Mouse (Mus musculus) MEL (cell line): ENCODE measurements around the gene Clock. TPM values are rescaled to one million over a fixed set of nuclear protein-coding genes. Genes with fewer than 3 reads are reported as not detected.

Experiments used
- DNase-seq: peaks from one replicate; pipeline ENCODE4 v3.0.0; 2011; ENCODE audit warnings: low read depth, low spot score
- H3K27ac ChIP-seq: 2 replicates; pipeline ENCODE4 v1.5.1; 2012; ENCODE audit warnings: low read depth, mild to moderate bottlenecking, control low read depth, low read length, moderate library complexity; ENCODE audit not compliant: control insufficient read depth
- H3K27me3 ChIP-seq, 2 experiments: fragments of 150-350 bp in 1 of 2; sonication (generic) in 1 of 2; 2 replicates each; pipeline ENCODE4 v1.6.1; 2012; ENCODE audit warnings: low read length in 2 of 2, mild to moderate bottlenecking in 2 of 2, improper control_type of control experiment in 1 of 2, moderate library complexity in 1 of 2; ENCODE audit not compliant: insufficient read depth in 2 of 2, control insufficient read depth in 1 of 2
- H3K36me3 ChIP-seq, 2 experiments: 2 replicates each; pipeline ENCODE4 v1.6.1; 2012 to 2014; ENCODE audit warnings: low read length in 2 of 2, improper control_type of control experiment in 1 of 2, inconsistent platforms in 1 of 2, mild to moderate bottlenecking in 1 of 2; ENCODE audit not compliant: insufficient read depth in 2 of 2, control insufficient read depth in 1 of 2
- H3K4me1 ChIP-seq, 2 experiments: fragments of 150-350 bp in 1 of 2; sonication (generic) in 1 of 2; 2 replicates each; pipeline ENCODE4 v1.6.1; 2012; ENCODE audit warnings: low read length in 2 of 2, improper control_type of control experiment in 1 of 2, mild to moderate bottlenecking in 1 of 2; ENCODE audit not compliant: insufficient read depth in 2 of 2, control insufficient read depth in 1 of 2
- H3K4me3 ChIP-seq, 2 experiments: fragments of 150-350 bp in 1 of 2; sonication (generic) in 1 of 2; 2 replicates each; pipeline ENCODE4 v1.5.1; 2012; ENCODE audit warnings: low read depth in 2 of 2, low read length in 2 of 2, mild to moderate bottlenecking in 2 of 2, moderate library complexity in 2 of 2, control low read depth in 1 of 2, improper control_type of control experiment in 1 of 2; ENCODE audit not compliant: control insufficient read depth in 1 of 2, insufficient read depth in 1 of 2
- H3K79me2 ChIP-seq: 2 replicates; pipeline ENCODE4 v1.6.1; 2012; ENCODE audit warnings: mild to moderate bottlenecking, low read length, moderate library complexity; ENCODE audit not compliant: control insufficient read depth, poor library complexity, insufficient read depth
- H3K9ac ChIP-seq: 2 replicates; pipeline ENCODE4 v1.6.1; 2012; ENCODE audit warnings: low read depth, mild to moderate bottlenecking, control low read depth, low read length, moderate library complexity; ENCODE audit not compliant: control insufficient read depth, poor library complexity, severe bottlenecking
- H3K9me3 ChIP-seq: fragments of 150-350 bp; sonication (generic); replicated peaks from 2 replicates; pipeline ENCODE4 v1.6.1; 2012; ENCODE audit warnings: mild to moderate bottlenecking, low read length, improper control_type of control experiment, moderate library complexity; ENCODE audit not compliant: insufficient read depth
- BHLHE40 ChIP-seq: IDR thresholded peaks from 2 replicates; pipeline ENCODE4 v1.6.1; 2012; ENCODE audit warnings: low read depth, mild to moderate bottlenecking, inconsistent platforms, low read length, improper control_type of control experiment, borderline replicate concordance
- CHD2 ChIP-seq: IDR thresholded peaks from 2 replicates; pipeline ENCODE4 v1.6.1; 2011; ENCODE audit warnings: low read length, improper control_type of control experiment
- E2F4 ChIP-seq: IDR thresholded peaks from 2 replicates; pipeline ENCODE4 v1.6.1; 2011; ENCODE audit warnings: low read depth, low read length, improper control_type of control experiment, borderline replicate concordance
- EP300 ChIP-seq, 2 experiments: IDR thresholded peaks; 2 replicates each; pipeline ENCODE4 v1.6.1; 2011; ENCODE audit warnings: improper control_type of control experiment in 2 of 2, low read length in 2 of 2, low read depth in 1 of 2, mild to moderate bottlenecking in 1 of 2
- ETS1 ChIP-seq: IDR thresholded peaks from 2 replicates; pipeline ENCODE4 v1.6.1; 2012; ENCODE audit warnings: low read depth, mild to moderate bottlenecking, inconsistent platforms, low read length, improper control_type of control experiment, moderate library complexity
- GABPA ChIP-seq: IDR thresholded peaks from 2 replicates; pipeline ENCODE4 v1.6.1; 2012; ENCODE audit warnings: low read depth, mild to moderate bottlenecking, inconsistent platforms, low read length, improper control_type of control experiment, moderate library complexity
- HCFC1 ChIP-seq: IDR thresholded peaks from 2 replicates; pipeline ENCODE4 v1.6.1; 2012; ENCODE audit warnings: low read depth, mild to moderate bottlenecking, inconsistent platforms, low read length, improper control_type of control experiment, moderate library complexity
- JUND ChIP-seq: IDR thresholded peaks from 2 replicates; pipeline ENCODE4 v1.6.1; 2011; ENCODE audit warnings: low read depth, mild to moderate bottlenecking, improper control_type of control experiment, low read length
- MAZ ChIP-seq: IDR thresholded peaks from 2 replicates; pipeline ENCODE4 v1.6.1; 2012; ENCODE audit warnings: low read depth, mild to moderate bottlenecking, inconsistent platforms, low read length, improper control_type of control experiment
- MXI1 ChIP-seq: IDR thresholded peaks from 2 replicates; pipeline ENCODE4 v1.6.1; 2011; ENCODE audit warnings: mild to moderate bottlenecking, low read depth, low read length, improper control_type of control experiment
- MYB ChIP-seq: IDR thresholded peaks from 2 replicates; pipeline ENCODE4 v1.6.1; 2011; ENCODE audit warnings: mild to moderate bottlenecking, low read depth, low read length, improper control_type of control experiment
- NRF1 ChIP-seq: IDR thresholded peaks from 2 replicates; pipeline ENCODE4 v1.6.1; 2014; ENCODE audit warnings: low read depth, mild to moderate bottlenecking, inconsistent platforms, low read length, improper control_type of control experiment, moderate library complexity; ENCODE audit not compliant: poor library complexity, insufficient read depth, severe bottlenecking
- POLR2A ChIP-seq, 2 experiments: IDR thresholded peaks; 2 replicates each; pipeline ENCODE4 v1.6.1; 2011 to 2012; ENCODE audit warnings: low read length in 2 of 2, mild to moderate bottlenecking in 2 of 2, control low read depth in 1 of 2, improper control_type of control experiment in 1 of 2, low read depth in 1 of 2, moderate library complexity in 1 of 2; ENCODE audit not compliant: control insufficient read depth in 1 of 2, insufficient read depth in 1 of 2, poor library complexity in 1 of 2
- POLR2AphosphoS2 ChIP-seq: IDR thresholded peaks from 2 replicates; pipeline ENCODE4 v1.6.1; 2011; ENCODE audit warnings: low read length, improper control_type of control experiment
- RAD21 ChIP-seq: IDR thresholded peaks from 2 replicates; pipeline ENCODE4 v1.6.1; 2011; ENCODE audit warnings: mild to moderate bottlenecking, low read depth, low read length, improper control_type of control experiment
- SIN3A ChIP-seq: IDR thresholded peaks from 2 replicates; pipeline ENCODE4 v1.6.1; 2012; ENCODE audit warnings: low read length, improper control_type of control experiment, inconsistent platforms
- USF1 ChIP-seq: IDR thresholded peaks from 2 replicates; pipeline ENCODE4 v1.6.1; 2014; ENCODE audit warnings: low read depth, mild to moderate bottlenecking, inconsistent platforms, low read length, improper control_type of control experiment, moderate library complexity
- USF2 ChIP-seq, 2 experiments: IDR thresholded peaks; 2 replicates each; pipeline ENCODE4 v1.6.1; 2011 to 2012; ENCODE audit warnings: improper control_type of control experiment in 2 of 2, low read length in 2 of 2, borderline replicate concordance in 1 of 2, inconsistent platforms in 1 of 2, low read depth in 1 of 2, mild to moderate bottlenecking in 1 of 2; ENCODE audit not compliant: insufficient read depth in 1 of 2
- ZMIZ1 ChIP-seq: IDR thresholded peaks from 2 replicates; pipeline ENCODE4 v1.6.1; 2012; ENCODE audit warnings: low read depth, mild to moderate bottlenecking, inconsistent platforms, low read length, improper control_type of control experiment, moderate library complexity
- ZNF384 ChIP-seq: IDR thresholded peaks from 2 replicates; pipeline ENCODE4 v1.6.1; 2012; ENCODE audit warnings: low read depth, mild to moderate bottlenecking, inconsistent platforms, low read length, improper control_type of control experiment
- polyA plus RNA-seq, 2 experiments: library from polyadenylated mRNA; stranded (reverse) in 1 of 2; unstranded in 1 of 2; fragments of >175 nt in 1 of 2; fragments of >200 nt in 1 of 2; gene quantifications; 2 replicates each; pipeline versions ENCODE4 v1.2.1 to v1.2.4; 2012; ENCODE audit warnings: low replicate concordance in 2 of 2, low read depth in 1 of 2; ENCODE audit not compliant: insufficient read length in 2 of 2, insufficient read depth in 1 of 2, missing spikeins in 1 of 2
- total RNA-seq: library from RNA; depleted of rRNA; stranded (reverse); fragments of 300-350 nt; gene quantifications from 2 replicates; pipeline ENCODE4 v1.2.3, GENCODE M21; 2012

The Clock gene
- total and polyA plus RNA-seq, 3 experiments = 4.1 to 77.5 (median 6.3) TPM

- Histone ChIP-seq H3K9ac (peak overlapping the region; percentile 83), H3K79me2 (peaks cover 17% of the 10 kb centered on the region), H3K4me1 (peaks cover 3 to 4% of the 10 kb centered on the region in 2 experiments; a peak in 3 of 4 replicates), H3K9me3 (no peaks in the 10 kb centered on the region), H3K27ac (peak overlapping the region; percentile 66), H3K36me3 (peaks cover 2 to 14% of the 10 kb centered on the region in 2 experiments; a peak in 3 of 4 replicates), H3K4me3 (peak overlapping the region; percentile 84 to 94), H3K27me3 (peaks cover 0 to under 1% of the 10 kb centered on the region in 2 experiments; a peak in 2 of 4 replicates)
- no peak for TF ChIP-seq ETS1
- peak; percentile 85; the same call in 1 of the 2 replicates for TF ChIP-seq BHLHE40
- no peak for TF ChIP-seq CHD2
- peak; percentile 35; the same call in 1 of the 2 replicates for TF ChIP-seq MXI1
- DNase-seq = peak; percentile 80
Measured at GRCm38 (mm10) chr5:76303745-76304451, 694 bp downstream of the Clock start.

- Histone ChIP-seq H3K9me3 (no peaks in the 10 kb centered on the region), H3K36me3 (peaks cover 2 to 14% of the 10 kb centered on the region in 2 experiments; a peak in 3 of 4 replicates), H3K9ac (peak overlapping the region; percentile 83), H3K4me3 (peak overlapping the region; percentile 84 to 94), H3K79me2 (peaks cover 17% of the 10 kb centered on the region), H3K27ac (peak overlapping the region; percentile 66), H3K4me1 (peaks cover 3 to 4% of the 10 kb centered on the region in 2 experiments; a peak in 3 of 4 replicates), H3K27me3 (no peaks in the 10 kb centered on the region)
- TF ChIP-seq GABPA (no peak), POLR2A (IDR thresholded peaks at IDR 0.05; ENCODE audit: control insufficient read depth in 1 of 2, insufficient read depth in 1 of 2, low read depth in 1 of 2, low read length in 2 of 2, poor library complexity in 1 of 2) (no peak), JUND (no peak), POLR2AphosphoS2 (no peak), CHD2 (no peak), USF1 (no peak), MXI1 (peak; percentile 91), EP300 (IDR thresholded peaks at IDR 0.05; ENCODE audit: low read depth in 1 of 2, low read length in 2 of 2) (no peak), HCFC1 (no peak), MAZ (no peak), ZNF384 (peak; percentile 2; the same call in 1 of the 2 replicates), E2F4 (no peak), NRF1 (no peak), SIN3A (peak; percentile 70), USF2 (IDR thresholded peaks at IDR 0.05; ENCODE audit: borderline replicate concordance in 1 of 2, insufficient read depth in 1 of 2, low read depth in 1 of 2, low read length in 2 of 2) (no peak), RAD21 (no peak), ZMIZ1 (no peak), MYB (no peak)
- DNase-seq = peak; percentile 64
Measured at GRCm38 (mm10) chr5:76303379-76303744, 1.2 kb downstream of the Clock start.
